Mouse (Mus musculus) urinary bladder, postnatal 10 days (tissue): ENCODE data around the gene Vps16.
A peak's percentile ranks its signal among the peaks of the same experiment; 100 is the strongest.

ENCODE experiments used
- DNase-seq: peaks from one replicate; pipeline ENCODE4 v3.0.0; 2022; ENCODE audit warnings: low spot score

Gene Vps16

DNA sequence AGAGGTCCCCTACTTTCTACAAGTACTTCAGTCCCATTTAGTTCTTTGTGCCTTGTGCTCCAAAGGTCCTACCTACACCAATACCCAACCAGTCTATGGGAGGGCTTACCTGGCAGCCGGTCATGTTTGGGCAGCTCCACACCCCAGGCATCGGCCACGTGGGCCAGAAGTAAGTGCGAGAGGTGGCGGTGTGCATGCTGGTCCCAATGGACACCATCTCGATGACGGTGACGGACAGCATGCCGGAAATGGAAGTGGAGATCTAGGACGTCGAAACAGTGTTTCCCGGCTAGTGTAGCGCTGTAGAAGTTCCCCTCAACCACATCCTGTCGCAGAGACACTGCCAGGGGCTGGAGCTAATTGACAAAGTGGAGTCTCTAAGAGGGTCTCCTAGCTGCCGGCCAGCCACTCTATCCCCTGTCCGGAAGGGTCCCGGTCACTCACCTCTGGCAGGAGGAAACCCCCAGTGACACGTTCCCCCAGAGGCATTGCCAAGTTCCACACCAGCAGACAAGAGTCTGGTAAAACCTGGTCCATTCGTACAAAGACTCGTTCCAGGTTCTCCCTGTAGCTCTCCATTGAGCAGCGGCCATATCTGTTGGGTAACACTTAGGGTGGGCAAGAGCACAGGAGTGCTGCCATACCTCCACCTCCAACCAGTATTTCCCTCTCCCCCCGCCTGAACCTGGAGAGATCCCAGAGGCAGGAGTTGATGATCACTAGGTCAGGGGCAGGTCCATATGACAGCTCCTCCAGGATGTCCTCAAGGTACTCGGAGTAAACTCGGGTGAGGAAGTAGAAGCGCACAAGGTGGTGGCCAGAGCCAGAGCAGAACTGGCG lies 2.1 kb upstream of the Vps16 start:
- no peak for DNase-seq

DNA sequence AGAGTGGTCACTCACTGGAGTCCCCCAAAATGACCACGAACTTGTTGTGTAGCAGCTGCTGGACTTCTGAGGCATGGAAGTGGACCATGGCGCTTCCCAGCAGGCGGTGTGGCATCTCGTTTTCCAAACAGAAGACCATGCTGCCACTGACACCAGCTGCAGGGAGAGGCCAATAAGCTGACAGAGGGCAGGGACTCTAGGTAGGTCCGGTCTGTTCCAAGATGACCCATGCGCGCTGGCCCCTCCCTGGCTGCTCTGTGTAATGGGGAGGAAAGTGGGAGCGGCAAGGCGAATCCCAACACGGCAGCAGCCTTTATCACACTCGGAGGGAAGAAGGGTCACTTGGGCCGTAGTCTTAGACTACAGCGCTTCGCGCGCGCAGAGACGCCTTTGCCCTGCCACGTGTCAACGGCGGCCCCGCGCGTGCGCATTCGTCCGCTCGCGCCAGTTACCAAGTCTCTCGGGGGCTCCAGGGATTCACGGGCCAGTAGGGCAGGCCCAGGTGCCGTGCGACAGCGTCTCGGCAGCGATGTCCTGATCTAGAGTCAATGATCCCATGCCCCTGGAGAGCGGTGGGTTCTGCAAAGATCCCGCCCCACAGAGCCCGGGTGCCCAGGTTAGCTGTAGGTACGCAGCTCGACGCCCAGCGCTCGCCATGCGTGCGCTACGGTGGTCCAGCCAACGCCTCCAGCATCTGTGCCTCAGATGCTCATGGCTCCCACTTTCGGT lies 578 bp upstream of the Vps16 start:
- DNase-seq = peak; percentile 27

DNA sequence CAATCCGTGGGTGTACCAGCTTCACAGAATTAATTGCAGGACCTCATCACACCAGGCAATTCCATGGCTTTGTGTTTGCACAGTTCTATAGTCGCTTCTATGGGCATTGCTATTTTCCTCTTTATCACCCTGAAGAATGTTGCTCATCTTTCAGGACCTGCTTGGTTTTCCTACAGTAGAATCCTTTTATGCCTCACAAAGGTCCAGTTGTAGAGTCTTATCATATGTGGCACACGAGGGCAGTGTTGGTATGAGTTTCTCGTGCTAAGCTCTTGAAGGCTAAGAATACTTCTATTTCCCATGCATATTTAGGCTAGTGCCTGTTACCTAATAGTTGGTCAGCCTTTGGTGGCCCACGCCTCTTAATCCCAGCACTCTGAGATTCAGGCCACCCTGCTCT lies 973 bp downstream of the Vps16 start:
- no peak for DNase-seq

DNA sequence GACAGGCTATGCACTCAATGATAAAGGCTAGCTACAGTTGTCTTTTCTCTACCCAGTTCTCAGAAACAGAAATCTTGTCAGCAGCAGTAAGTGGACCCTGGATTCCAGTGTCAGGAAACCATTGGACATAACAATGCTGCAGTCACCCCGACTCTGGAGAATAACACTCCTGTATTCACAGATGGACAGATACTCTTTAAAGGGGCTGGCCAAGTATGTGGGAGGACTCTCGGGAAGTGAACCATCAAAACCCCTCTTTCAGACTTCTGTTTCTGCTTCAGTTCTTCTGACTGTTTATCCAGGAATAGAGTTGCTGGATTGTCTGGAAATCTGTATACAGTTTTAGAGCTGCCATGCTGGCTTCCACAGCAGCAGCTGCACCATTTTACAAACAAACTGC lies 5.7 kb downstream of the Vps16 start:
- no peak for DNase-seq

DNA sequence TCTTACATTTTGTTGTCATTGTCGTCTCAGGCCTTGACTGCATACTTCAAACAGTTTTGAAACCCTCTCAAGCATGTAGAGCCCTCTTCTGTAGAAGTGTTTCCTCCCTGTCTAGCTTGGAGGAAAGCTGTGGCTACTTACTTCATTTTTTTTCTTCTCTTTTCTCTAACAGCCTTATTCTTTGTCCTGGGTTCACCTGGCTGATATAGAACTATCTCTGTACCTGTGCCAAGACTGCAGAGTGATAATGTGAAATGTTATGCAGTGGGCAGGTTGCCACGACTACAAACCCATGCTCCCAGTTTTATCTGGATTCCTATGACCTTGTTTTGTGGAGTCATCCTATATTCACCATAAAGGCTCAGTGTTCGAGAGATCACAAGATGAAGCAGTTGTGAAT lies 6.3 kb downstream of the Vps16 start:
- DNase-seq = no peak

DNA sequence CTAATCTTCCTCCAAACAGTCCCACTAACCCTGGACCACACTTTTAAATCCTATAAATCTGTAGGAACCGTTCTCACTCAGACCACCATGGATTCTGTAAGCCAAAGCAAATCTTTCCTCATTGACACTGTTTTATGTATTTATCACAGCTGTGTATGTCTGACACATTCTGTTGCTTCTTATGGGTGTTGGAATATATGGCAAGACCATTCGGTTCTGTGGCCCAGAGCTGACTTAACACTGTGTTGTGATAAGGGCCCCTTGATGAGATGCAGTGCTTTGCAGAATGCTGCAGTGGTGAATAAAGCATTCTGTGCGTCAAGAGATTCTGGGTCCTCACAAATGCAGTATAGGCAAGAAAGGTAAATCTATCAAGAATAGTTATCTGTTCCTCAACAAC lies 8.0 kb downstream of the Vps16 start:
- DNase-seq = no peak

DNA sequence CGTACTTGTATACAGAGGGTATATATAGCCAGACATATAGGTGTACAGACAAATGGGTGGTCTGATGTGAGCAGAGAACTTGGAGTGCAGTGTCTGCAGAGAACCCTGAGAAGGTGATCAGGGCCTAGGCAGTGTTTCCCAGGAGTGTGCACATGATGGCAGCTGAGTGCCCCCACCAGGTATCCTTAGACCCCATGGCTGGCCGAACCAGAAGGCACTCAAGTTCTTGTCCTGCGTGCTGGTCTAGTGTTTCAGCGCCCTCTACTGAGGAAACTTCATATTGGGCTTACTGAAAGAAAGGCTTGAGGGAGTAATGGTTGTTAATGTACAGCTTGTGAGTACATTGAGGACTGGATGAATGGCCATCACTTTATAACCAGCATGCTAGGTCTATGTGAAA lies 9.0 kb downstream of the Vps16 start:
- DNase-seq = no peak

DNA sequence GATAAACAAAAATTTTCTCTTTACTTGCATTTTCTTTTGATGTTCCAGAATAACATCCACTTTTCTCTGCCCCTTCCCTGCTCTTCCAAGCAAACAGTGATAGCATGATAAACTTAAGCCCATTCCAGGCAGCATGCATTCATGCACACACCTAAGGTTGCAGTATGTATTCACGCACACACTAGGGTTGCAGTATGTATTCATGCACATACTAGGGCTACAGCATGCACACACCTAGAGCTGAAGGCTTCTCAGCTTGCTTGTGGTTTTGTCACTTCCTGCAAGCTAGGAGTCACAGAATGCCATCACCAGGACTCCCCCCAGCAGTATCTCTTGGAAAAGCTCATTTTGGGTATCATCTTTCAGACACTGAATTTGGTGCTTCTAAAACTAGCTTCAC lies 12.6 kb downstream of the Vps16 start:
- DNase-seq = no peak

DNA sequence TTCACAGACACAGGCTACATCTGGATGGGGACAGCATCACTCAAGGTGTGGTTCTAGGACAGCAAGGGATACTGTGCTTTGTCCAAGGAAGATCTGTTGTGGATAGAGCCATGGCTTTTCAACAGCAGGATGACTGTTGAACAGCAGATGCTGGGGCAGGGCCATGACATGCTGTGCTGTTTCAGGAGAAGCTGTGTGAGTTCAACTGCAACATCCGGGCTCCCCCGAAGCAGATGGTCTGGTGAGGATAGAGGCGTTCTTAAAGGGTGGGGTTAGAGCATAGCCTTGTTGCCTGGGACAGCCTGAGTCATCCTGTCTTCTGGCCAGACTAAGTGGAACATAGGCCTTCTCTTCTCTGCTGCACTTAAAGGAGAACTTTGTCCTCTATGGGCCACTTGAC lies 14.7 kb downstream of the Vps16 start:
- DNase-seq = no peak

DNA sequence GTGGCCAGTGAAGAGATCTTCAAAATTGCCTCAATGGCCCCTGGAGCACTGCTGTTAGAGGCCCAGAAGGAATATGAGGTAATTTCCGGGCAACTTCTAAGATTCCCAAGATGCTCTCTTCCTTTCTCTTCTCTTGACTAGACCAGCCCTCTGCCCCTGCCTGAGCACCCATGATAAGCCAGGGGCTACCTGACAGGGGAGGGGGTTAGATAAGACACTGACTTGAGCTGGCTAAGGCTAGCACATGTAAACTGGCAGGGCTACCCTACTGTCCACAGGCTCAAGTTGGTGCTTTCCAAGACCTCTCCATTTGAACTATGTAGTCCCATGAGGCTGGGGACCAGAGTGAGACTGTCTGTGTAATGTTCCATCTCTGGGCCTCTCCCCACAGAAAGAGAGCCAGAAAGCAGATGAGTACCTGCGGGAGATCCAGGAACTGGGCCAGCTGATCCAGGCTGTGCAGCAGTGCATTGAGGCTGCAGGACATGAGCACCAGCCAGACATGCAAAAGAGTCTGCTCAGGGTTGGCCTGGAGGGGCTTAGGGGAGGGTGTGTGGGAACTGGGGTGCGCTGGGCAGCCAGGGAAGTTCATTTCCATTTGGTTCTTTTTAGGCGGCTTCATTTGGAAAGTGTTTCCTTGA lies 15.8 kb downstream of the Vps16 start:
- no peak for DNase-seq

DNA sequence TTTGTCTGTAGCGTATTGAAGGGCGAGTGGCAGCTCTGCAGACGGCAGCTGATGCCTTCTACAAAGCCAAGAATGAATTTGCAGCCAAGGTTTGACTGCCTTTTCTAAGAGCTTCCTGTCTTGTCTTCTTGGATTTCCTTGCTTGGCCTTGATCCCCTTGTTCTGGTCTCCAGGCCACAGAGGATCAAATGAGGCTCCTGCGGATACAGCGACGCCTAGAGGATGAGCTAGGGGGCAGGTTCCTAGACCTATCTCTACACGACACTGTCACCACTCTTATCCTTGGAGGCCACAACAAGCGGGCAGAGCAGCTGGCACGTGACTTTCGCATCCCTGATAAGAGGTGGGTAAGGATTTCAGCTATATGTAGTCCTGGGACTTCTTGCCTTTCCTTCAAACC lies 18.0 kb downstream of the Vps16 start:
- no peak for DNase-seq

DNA sequence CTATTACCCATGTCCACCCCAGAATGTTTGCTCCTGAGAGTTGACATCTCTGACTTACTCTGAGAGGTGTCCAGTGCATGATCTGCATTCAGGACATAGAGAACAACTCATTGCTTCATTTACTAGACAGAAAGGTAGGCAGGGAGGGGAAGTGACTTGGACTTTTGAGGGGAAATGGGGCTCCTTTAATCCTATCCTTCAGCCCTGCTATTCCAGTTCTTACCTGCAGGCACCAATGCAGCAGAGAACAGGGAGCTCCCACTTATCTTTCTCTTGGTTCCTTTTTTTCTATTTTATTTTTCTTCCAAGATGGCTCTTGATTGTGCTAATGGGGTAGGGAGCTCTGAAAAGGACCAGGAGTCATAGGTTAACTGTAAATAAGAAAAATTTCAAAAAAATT lies 24.3 kb downstream of the Vps16 start:
- no peak for DNase-seq

DNA sequence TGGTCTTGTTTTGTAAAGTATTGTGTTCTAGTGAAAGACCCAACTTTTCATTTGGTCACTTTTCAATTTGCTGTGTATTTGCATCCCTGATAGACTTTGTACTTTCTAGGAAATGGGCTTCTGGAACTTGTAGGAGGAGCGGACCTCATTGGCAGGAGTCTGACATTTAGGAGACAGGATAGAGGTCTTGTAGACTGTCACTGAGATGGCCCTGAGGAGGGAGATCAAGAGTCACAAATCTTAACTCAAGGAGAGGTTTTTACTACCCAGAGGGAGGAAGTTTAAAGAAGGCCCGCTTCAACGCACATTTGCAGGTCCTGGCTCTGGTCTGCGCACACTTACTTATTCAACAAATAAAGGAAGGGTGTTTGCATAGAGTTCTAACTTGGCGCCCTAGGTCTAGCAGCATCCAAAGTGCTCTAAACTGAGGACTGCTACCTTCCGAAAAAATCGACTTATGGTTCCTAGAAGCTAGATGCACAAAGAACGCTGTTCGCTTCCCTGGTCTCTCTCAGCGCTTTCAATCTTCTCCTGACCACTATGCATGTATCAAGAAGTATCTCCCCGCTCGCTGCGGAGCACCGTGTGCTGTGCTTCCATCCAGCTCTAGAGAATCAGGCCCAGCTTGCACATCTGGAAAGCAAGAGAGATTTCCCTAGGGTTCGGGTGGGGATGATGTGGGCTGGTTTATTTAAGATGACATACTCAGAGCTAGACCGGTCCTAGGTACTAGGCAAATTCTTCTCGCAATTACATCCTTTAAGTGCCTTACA lies 25.1 kb downstream of the Vps16 start:
- no peak for DNase-seq

DNA sequence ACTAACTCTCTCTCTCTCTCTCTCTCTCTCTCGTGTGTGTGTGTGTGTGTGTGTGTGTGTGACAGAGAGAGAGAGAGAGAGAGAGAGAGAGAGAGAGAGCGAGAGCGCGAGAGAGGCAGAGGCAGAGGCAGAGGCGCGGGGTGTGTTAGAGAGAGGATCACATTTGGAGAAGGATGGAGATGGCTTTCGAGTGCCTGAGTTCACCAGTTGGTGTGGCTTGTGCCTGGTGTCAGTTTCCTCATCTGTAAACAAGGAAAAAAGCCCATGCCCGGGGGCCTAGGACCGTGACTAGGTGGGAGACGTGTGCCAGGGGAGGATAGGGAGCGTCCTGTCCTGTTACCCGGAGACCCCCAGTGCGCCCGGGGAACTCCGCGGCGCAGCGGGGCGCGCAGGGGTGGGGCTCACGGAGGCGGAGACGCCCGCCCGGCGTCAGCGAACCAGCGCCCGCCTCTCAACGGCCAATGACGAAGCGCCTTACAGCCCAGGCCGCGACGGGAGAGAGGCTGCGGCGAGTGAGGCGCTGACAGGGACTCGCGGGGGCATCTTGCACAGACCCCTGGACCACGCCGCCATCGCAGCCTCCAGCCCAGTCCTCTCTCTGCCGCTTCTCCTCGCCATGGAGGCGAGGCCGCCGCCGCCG lies 25.8 kb downstream of the Vps16 start, which contains the start of gene Ptpra:
Ptpra (plus strand) TSS at position 485 of the 640 bp plus-strand sequence.
- DNase-seq = peak; percentile 76

DNA sequence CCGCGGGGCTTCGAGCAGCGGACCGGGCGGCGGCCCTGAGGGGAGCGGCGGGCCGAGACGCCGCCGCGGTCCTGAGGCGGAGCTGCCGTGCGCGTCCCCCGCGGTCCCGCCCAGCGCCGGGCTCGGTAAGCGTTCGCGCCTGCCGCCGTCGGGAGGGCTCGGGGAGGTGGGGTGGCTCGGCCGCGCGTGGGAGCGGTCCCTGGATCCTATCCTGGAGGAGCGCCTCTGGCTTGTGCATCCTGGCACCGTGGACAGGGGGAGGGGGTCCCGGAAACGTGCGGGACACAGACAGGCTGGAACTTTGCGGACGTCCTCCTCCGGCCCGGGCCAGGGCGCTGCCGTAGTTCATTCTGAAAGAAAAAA lies 26.3 kb downstream of the Vps16 start:
- no peak for DNase-seq

DNA sequence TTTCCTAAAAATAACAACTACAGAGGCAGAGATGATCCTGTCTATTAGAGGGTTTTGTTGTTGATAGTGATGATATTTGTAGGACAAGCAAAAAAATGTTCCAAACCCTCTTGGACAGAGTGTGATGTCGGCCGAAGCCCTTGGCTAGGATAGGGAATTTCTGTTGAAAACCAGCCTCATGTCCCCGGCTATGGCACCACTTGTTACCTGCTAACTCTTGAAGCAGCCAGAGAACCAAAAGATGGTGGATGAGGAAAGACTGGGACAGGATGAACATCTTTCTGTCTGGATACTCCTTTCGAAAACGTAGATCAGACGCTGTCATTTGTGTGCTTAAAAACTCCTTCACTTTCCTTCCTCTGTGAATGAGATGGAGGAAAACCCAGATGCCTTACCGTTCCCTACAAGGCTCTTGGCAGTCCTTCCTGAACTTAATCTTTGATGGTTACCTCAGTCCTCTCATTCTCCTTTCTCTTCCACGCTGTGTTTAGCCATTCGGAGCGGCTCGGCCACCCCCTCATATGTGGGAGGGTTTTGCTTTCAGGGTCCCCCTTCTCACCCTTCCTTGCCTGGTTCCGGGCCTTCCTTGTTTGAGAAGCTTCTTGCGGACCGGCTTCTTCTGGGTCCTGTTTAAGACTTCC lies 27.1 kb downstream of the Vps16 start:
- no peak for DNase-seq

DNA sequence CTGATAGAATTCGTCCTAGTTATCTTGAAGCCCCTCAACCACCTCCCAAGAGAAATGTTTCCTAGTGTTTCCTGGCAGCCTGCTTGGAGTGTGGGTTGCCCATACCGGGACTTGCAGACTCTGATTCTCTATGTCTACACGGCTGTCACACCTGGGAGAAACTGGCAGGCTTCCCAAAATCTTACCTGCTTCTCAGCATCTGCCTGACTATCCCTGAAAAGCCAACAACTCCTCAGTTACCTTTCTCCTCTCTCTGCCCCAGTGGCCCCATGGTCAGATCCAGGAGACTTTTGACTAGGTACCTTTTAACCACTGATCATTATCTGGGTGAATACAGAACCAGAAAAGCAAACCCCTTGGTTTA lies 27.6 kb downstream of the Vps16 start:
- no peak for DNase-seq

DNA sequence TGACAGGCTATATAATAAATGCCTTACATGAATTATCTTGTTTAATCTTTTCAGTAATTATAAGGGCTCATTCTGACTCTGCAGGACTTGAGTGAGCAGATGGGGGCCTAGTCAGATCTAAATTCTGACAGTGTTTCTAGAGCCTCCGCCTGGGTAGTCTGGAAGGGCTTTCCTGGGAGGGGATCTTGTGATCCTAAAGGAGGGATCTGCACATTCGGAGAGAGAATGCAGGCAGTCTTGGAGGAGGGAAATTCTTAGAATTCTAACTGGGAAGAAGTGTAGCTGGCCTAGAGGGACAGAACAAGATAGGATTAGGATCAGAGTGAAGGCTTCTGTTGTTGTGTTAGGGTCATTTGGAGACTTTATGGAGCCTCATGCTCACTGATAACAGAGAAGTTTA lies 28.1 kb downstream of the Vps16 start:
- no peak for DNase-seq

DNA sequence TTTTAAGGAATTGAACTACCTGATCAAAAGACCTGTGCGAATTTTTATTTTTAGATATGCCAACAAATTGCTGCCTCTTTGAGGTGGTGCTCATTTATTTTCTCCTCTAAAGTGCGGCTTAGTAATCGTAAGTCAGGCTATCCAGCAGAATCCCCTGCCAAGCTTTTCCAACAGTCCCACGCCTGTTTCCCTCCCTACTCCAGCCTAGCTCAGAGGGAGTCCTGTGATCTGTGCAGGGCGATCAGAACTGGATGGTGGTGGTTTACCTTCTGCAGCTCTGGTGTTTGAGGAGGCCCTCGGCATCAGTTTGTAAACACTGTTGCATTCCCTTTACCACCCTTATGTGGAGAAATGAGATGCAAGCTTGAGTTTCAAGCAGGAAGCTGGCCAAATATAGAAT lies 29.3 kb downstream of the Vps16 start:
- no peak for DNase-seq

DNA sequence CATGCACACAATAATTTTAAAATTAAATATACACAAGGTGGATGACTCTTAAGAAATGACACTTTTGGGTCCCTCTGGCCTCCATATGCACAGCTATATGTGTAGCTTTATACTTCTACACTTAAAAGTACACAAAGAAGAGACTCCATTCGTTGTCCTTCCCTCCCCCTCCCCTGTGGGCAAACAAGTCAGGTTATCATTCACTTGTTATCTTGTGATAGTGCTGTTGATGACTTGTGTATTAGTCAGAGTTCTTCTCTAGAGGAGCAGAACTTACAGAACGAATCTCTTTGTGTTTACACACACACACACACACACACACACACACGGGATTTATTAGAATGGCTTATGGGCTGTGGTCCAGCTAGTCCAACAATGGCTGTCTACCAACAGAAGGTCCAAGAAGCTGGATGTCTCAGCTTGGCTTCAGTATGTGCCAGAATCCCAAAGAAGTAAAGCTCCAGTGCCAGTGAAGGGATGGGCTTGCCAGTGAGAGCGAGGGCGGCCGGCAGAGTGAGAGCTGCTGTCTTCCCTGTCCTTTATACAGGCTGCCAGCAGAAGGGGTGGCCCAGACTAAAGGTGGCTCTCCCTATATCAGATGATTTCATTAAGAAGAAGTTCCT lies 30.7 kb downstream of the Vps16 start:
- no peak for DNase-seq

DNA sequence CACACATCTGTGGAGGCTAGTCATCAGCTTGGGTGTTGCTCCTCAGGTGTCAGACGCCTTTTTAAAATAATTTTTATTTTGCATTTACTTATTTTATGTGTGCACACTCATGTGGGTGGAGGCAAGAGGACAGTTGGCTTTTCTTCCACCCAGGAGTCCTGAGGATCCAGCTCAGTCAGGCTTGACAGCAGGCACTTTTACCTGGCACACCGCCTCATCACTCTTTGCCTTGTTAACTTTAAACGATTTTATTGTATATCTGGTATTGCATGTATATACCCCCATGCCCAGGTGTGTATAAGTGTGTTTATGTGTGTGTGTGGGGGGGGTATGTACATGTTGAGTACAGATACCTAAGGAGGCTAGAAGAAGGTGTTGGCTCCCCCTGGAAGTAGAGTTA lies 33.7 kb downstream of the Vps16 start:
- no peak for DNase-seq
